Mouse (Mus musculus): ENCODE results near the gene Foxp3.
A peak's percentile ranks its signal among the peaks of the same experiment; 100 is the strongest.

Gene Foxp3

DNA sequence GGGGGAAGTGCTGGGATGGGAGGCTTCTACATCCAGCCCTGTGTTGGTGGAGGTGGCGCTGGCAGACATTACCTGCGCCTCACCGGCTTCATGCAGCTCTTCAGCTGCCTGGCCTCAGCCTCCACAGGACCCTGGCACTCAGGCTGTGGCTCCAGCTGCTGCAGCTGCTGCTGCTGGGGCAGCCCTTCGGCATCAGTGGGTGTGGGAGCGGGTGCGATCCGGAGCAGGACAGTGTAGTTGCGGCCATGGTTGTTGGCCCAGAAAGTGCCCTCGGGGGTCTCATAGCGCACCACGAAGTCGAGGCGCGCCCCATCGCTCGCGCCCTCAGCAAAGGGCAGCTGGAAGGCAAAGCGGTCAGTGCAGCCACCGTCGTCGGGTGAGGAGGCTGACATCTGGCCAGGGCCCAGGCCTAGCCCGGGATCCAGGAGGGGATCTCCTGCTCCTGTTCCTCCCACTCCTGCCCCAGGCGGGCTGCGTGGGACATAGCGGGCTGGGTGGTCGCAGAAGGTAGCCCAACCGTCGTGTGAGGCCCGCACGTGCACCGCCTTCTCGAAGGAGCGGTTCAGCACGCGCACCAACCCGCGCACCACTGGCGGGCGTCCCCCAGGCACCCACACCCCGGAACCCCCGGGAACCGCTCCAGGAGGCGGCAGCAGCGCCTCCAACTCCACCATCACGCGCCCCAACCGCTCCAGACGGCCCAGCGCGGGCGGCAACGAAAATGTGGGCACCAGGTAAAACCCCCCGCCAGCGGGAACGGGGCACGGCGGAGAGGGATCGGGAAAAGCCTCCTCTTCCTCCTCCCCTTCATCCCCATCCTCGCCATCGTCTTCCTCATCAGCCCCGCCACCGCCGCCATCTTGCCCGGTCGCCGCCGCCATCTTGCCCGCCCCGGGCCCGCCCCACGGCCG, at the start of gene Foxp3:
Gene Foxp3, plus strand, starts transcription at position 469 of the 911 bp plus-strand sequence.
- peak; percentile 14 for DNase-seq (ENCODE audit: low spot score)

DNA sequence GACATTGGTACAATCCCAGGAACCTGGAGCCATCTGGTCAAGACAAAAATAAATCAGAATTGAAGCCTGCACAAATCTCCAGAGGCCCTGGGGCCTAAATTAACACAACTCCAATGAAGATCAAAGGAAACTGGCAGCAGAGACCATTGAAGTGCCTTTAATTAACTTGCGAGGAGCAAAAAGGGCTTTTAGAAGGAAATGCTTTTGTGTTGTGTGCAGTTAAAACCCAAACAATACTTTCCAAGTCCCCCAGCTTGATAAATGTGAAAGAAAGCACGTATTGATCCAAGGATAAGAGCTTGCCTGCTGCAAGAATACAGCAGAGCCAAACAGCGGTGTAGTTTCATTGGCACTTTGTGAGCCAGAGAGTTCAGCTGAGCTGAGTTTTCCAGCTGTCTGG, 48.5 kb upstream of the Foxp3 start:
- DNase-seq (ENCODE audit: low spot score) = no peak

DNA sequence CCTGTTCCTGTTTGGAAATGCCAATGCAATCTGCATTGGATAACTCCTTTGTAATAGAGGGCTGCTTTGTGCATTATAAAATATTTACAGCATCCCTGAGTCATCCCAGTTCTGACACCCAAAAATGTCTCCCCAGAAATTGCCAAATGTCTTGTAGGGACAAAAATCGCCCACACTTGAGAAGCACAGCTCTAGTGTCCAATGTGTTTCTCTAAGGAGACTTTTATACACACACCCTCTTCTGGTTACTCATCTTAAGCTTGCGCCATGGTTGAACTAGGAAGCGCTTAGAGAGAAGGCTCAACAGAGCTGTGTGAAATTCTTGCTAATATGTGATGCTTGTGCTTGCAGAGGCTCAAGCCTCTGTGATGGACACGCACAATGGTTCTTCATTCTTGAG, 20.0 kb upstream of the Foxp3 start:
- no peak for DNase-seq (ENCODE audit: low spot score)

DNA sequence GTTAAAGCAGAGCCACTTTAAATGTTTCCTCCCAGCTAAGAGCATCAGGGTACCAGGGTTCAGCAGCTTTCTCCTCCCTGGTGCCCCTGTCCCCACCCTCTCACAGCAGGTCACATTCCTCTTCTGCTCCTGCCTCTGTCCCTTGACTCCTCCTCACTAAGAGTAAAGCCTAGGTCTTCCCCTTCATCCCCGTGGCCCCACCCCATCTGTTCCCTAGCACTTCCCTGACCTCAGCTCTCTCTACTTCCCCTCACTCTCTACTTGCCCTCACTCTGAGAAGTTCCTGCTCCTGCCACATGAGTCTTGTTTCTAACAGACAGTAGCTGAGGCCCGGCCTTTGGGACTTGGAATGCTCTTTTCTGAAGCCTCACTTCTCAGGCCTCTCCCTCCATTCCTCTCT, 10.4 kb upstream of the Foxp3 start:
- no peak for DNase-seq (ENCODE audit: low spot score)

GRCm38 (mm10) chrX:7566352-7566751, 7.1 kb upstream of the Foxp3 start:
- no peak for DNase-seq (ENCODE audit: low spot score)

GRCm38 (mm10) chrX:7567491-7567890, 6.0 kb upstream of the Foxp3 start:
- no peak for DNase-seq (ENCODE audit: low spot score)

- DNase-seq (ENCODE audit: low spot score) = no peak
Measured at GRCm38 (mm10) chrX:7570481-7571175, 2.8 kb upstream of the Foxp3 start.

DNA sequence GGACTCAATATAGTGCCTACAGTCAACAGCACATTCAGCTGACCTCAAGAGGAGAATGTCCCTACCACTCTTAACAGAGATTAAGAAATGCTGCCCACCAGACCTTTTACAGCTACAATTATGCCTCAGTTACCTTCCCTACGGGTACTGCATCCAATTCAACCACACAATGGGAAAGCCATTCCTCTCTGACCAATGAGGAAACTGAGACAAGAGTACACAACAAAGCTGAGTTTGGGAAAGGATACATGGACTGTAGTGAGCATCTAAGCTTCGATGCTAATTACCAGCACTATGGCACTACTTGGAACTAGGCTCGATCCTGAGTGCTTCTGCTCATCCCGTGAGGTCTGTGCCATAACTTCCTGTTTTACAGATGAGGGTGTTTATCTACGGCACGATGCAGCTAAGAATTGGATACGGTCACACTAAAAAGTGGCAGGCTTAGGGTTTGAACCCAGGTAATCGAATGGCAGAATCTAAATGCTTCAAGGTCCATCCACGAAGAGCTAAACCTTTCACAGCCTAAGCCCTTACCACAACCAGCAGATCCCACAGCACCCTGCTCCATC, 1.8 kb upstream of the Foxp3 start:
- DNase-seq (ENCODE audit: low spot score) = no peak

DNA sequence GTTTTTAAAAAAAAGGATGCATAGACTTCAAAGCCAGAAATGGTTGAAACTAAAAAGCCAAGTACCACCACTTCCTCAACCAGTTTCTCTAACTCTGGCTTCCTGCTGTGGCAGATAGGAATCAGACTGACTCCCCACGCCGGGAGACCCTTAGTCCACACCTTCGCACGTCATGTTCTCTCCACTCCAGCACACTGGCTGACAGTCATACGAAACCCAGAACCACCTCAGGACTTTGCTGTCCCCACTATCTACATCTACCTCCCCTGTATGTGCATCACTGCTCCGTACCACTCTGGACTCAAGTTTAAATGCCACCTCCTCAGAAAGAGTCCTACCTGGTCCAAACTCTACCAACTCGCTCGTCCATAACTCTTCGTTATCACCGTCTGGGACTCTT, 978 bp upstream of the Foxp3 start:
- DNase-seq (ENCODE audit: low spot score) = no peak

DNA sequence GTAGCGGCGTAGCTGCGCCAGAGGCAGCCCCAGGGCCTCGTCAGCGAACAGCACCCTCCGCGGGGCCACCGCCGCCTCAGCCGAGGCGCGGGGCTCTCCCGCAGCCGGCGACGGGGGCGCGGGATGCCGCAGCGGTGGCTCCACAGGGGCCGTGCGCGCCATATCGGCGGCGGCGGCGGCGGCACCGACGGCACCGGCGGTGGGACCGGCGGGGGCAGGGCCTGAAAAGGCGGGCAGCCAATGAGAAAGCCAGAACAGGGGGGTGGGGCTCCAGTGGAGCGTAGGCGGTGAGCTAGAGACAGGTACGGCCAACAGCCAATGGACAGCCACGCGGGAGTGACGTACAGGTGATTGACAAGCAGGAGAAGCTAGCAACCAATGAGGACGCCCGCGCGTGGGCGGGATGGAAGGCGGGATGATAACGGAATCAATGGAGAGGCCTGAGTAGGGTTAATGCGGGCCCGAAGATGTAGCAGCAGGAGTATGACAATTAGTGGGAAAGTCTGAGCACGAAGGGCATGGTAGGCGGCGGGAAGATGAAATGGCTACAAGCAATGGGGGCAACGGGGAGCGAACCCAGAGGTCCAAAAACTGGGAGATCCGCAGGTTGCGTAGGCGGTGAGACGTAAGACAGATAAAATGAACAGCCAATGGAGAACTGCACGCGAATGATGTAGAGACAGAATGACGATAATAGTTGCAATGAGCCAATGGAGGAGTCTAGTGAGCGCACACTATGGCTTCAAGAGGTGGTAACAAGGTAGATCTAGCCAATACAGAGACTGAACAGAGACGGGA, 842 bp downstream of the Foxp3 start, which contains the start of gene Ppp1r3f:
Gene Ppp1r3f, minus strand, starts transcription at position 197 of the 798 bp plus-strand sequence.
- DNase-seq (ENCODE audit: low spot score) = peak; percentile 88

- DNase-seq (ENCODE audit: low spot score) = no peak
Measured at GRCm38 (mm10) chrX:7574885-7575231, 1.4 kb downstream of the Foxp3 start.

- DNase-seq (ENCODE audit: low spot score) = no peak
Measured at GRCm38 (mm10) chrX:7581151-7581550, 7.7 kb downstream of the Foxp3 start.

- no peak for DNase-seq (ENCODE audit: low spot score)
Measured at GRCm38 (mm10) chrX:7583881-7584280, 10.4 kb downstream of the Foxp3 start.

DNA sequence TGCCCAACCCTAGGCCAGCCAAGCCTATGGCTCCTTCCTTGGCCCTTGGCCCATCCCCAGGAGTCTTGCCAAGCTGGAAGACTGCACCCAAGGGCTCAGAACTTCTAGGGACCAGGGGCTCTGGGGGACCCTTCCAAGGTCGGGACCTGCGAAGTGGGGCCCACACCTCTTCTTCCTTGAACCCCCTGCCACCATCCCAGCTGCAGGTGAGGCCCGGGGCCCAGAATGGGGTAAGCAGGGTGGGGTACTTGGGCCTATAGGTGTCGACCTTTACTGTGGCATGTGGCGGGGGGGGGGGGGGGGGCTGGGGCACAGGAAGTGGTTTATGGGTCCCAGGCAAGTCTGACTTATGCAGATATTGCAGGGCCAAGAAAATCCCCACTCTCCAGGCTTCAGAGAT, 12.9 kb downstream of the Foxp3 start:
- DNase-seq (ENCODE audit: low spot score) = no peak

- DNase-seq (ENCODE audit: low spot score) = no peak
Measured at GRCm38 (mm10) chrX:7595371-7595770, 21.9 kb downstream of the Foxp3 start.

- DNase-seq (ENCODE audit: low spot score) = no peak
Measured at GRCm38 (mm10) chrX:7604004-7604403, 30.6 kb downstream of the Foxp3 start.

DNA sequence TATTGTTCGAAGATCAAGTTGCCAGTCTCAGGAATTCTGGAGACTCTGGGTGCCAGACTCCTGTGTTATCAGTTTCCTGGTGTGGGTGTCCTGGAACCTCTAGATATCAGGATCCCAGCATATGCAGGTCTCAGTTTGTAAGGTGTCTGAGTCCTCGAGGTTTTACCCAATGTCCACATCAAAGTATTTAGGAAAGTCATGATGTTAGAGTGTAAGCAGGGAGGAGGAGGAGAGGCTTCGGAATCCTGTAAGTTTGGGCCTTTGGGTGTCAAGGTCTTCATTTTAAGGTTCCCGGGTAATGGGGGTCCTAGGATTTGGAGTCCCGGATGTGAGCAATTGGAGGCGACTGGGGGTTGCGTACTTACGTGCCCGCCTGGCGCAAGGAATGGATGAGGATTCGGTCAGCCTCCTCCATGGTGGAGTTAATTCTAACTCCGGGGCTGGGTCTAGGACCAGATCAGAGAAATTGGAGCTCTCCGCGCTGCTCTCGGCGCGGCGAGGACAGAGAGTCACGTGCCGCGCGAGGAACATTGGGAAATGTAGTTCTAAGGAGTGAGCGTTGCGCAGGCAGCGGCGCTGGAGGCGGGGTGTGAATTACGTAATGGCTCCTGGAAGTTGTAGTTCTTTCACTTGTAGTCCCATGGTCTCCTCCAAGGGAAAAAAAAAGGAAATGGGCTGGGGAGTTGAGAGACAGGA, 31.6 kb downstream of the Foxp3 start, which contains the start of gene Ccdc22:
Gene Ccdc22, minus strand, starts transcription at position 639 of the 696 bp plus-strand sequence.
- DNase-seq (ENCODE audit: low spot score) = peak; percentile 75

- DNase-seq (ENCODE audit: low spot score) = no peak
Measured at GRCm38 (mm10) chrX:7605575-7605941, 32.1 kb downstream of the Foxp3 start.

DNA sequence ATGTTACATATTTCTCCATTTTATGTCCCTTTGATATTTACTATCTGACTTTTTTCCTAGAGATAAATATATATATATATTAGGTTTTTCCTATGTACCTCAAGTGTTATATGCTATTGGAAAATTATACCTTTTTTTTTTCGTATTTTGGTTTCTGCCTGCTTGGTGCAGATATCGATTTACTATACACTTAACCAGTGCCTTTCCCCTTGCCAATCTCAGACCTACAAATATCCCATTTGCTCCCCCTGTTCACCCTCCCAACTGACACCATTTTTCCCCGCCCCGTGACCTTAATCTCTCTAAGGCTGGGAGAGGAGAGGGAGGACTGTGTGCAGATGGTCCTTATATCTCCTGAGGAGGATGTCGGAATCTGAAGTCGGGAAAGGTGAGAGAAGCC, 33.3 kb downstream of the Foxp3 start, which contains the start of gene Cacna1f:
Gene Cacna1f, plus strand, starts transcription at position 301 of the 400 bp plus-strand sequence.
- no peak for DNase-seq (ENCODE audit: low spot score)

- no peak for DNase-seq (ENCODE audit: low spot score)
Measured at GRCm38 (mm10) chrX:7610035-7610434, 36.6 kb downstream of the Foxp3 start.

- no peak for DNase-seq (ENCODE audit: low spot score)
Measured at GRCm38 (mm10) chrX:7610536-7611258, 37.3 kb downstream of the Foxp3 start.
